In genomic region chr13:90851795-90852194, GRCm38 (mm10) we compare ENCODE assay signal across 22 mouse cellular contexts. TPM values are rescaled to one million over a fixed set of nuclear protein-coding genes. Genes with fewer than 3 reads are reported as not detected.
DNase-seq lines count a peak whose midpoint lies in the region; ATAC-seq and TF ChIP-seq lines count a peak whose summit lies in the region.
"Had no signal": no experiment of that assay in that cellular context is flagged by ENCODE, and none has a peak within 500 bp of the region (broad histone marks: within the 10 kb centered on the region; RNA-seq: fewer than 3 reads in every experiment).

No protein-coding gene starts in this region.

- no peak for TF ChIP-seq POLR2A in heart, adult 2 months (IDR thresholded peaks at IDR 0.05; ENCODE audit: insufficient read depth, low read depth, low read length)
- no peak for TF ChIP-seq POLR2A in small intestine, adult 2 months (IDR thresholded peaks at IDR 0.05; ENCODE audit: low read depth, low read length)
- TF ChIP-seq POLR2A in cerebellum, adult 2 months (IDR thresholded peaks at IDR 0.05; ENCODE audit: borderline replicate concordance, insufficient read depth, low read length) = no peak

- H3K4me2 ChIP-seq in intestine, embryonic 16.5 days (ENCODE audit: low read depth, low read length) = no peak overlapping the region
- H3K4me2 ChIP-seq: embryonic facial prominence, embryonic 12.5 days; forebrain, embryonic 13.5 days; forebrain, embryonic 15.5 days had no signal

- peak; percentile 65 for ATAC-seq in intestine, embryonic 16.5 days
- ATAC-seq: CD4-positive, CD25-positive, alpha-beta regulatory T cell, adult 4 months; forebrain, embryonic 13.5 days; forebrain, postnatal 0 days had no signal

- intact Hi-C loops in heart, adult 2 months (cut with DNase I) = no loop called here

- no peaks in the 10 kb centered on the region for H3K4me1 ChIP-seq in heart, embryonic 10.5 days
- no peaks in the 10 kb centered on the region for H3K4me1 ChIP-seq in heart, adult 2 months (ENCODE audit: control insufficient read depth, insufficient read depth, low read length)
- no peaks in the 10 kb centered on the region for H3K4me1 ChIP-seq in intestine, embryonic 16.5 days (ENCODE audit: control insufficient read depth, insufficient read depth, low read length)
- H3K4me1 ChIP-seq in small intestine, adult 2 months (ENCODE audit: control insufficient read depth, insufficient read depth, insufficient read length, low read length) = peaks cover 11% of the 10 kb centered on the region; the same call in 1 of the 2 replicates
- no peaks in the 10 kb centered on the region for H3K4me1 ChIP-seq in cerebellum, adult 2 months (ENCODE audit: control insufficient read depth, insufficient read depth, low read length)
- H3K4me1 ChIP-seq: forebrain, embryonic 13.5 days; forebrain, embryonic 15.5 days had no signal

- no peak for TF ChIP-seq EP300 in heart, adult 2 months (IDR thresholded peaks at IDR 0.05; ENCODE audit: insufficient read depth, low read depth, low read length)

- no peak overlapping the region for H3K27ac ChIP-seq in heart, embryonic 10.5 days
- H3K27ac ChIP-seq in heart, adult 2 months = no peak overlapping the region
- no peak overlapping the region for H3K27ac ChIP-seq in intestine, embryonic 16.5 days (ENCODE audit: low read length)
- peak overlapping the region; percentile 16; the same call in 1 of the 2 replicates for H3K27ac ChIP-seq in small intestine, adult 2 months (ENCODE audit: insufficient read depth, low read depth, low read length)
- no peak overlapping the region for H3K27ac ChIP-seq in cerebellum, adult 2 months (ENCODE audit: insufficient read depth, low read length)
- H3K27ac ChIP-seq: embryonic facial prominence, embryonic 10.5 days; embryonic facial prominence, embryonic 12.5 days; forebrain, embryonic 13.5 days; forebrain, embryonic 15.5 days had no signal

- 0 out of 2 replicates have a peak, but pooled peaks cover 4% of the 10 kb centered on the region for H3K9me3 ChIP-seq in heart, embryonic 10.5 days
- H3K9me3 ChIP-seq in intestine, embryonic 16.5 days (ENCODE audit: control insufficient read depth, low read length) = 0 out of 2 replicates have a peak, but pooled peaks cover 3% of the 10 kb centered on the region
- H3K9me3 ChIP-seq: embryonic facial prominence, embryonic 10.5 days; embryonic facial prominence, embryonic 12.5 days; forebrain, embryonic 13.5 days; forebrain, embryonic 15.5 days had no signal

- no peaks in the 10 kb centered on the region for H3K36me3 ChIP-seq in heart, embryonic 10.5 days
- no peaks in the 10 kb centered on the region for H3K36me3 ChIP-seq in heart, adult 2 months (ENCODE audit: control insufficient read depth, insufficient read depth, low read length)
- H3K36me3 ChIP-seq in intestine, embryonic 16.5 days (ENCODE audit: control insufficient read depth, insufficient read depth, low read length) = no peaks in the 10 kb centered on the region
- H3K36me3 ChIP-seq in small intestine, adult 2 months (ENCODE audit: control insufficient read depth, insufficient read depth, low read length) = no peaks in the 10 kb centered on the region
- H3K36me3 ChIP-seq: embryonic facial prominence, embryonic 10.5 days; embryonic facial prominence, embryonic 12.5 days; forebrain, embryonic 15.5 days had no signal

- WGBS in heart, embryonic 10.5 days = 55% methylated on average over 4 of the region's 4 CpGs
- WGBS in heart, adult 2 months = 65% methylated on average over 4 of the region's 4 CpGs
- 70% methylated on average over 4 of the region's 4 CpGs for WGBS in intestine, embryonic 16.5 days
- 24% methylated on average over 4 of the region's 4 CpGs for WGBS in small intestine, adult 2 months
- 94% methylated on average over 4 of the region's 4 CpGs for WGBS in cerebellum, adult 2 months

- no peak overlapping the region for H3K9ac ChIP-seq in heart, adult 2 months (ENCODE audit: low read depth, low read length)
- no peak overlapping the region for H3K9ac ChIP-seq in intestine, embryonic 16.5 days (ENCODE audit: low read depth, low read length)
- H3K9ac ChIP-seq: embryonic facial prominence, embryonic 12.5 days; forebrain, embryonic 13.5 days; forebrain, embryonic 15.5 days; forebrain, postnatal 0 days had no signal

- H3K27me3 ChIP-seq in heart, embryonic 10.5 days (ENCODE audit: insufficient read depth, poor library complexity, severe bottlenecking) = no peaks in the 10 kb centered on the region
- H3K27me3 ChIP-seq in heart, adult 2 months (ENCODE audit: control insufficient read depth, insufficient read depth, low read length) = no peaks in the 10 kb centered on the region
- no peaks in the 10 kb centered on the region for H3K27me3 ChIP-seq in intestine, embryonic 16.5 days (replicated peaks; ENCODE audit: control insufficient read depth, insufficient read depth, low read length)
- no peaks in the 10 kb centered on the region for H3K27me3 ChIP-seq in small intestine, adult 2 months (ENCODE audit: control insufficient read depth, insufficient read depth, low read length)
- no peaks in the 10 kb centered on the region for H3K27me3 ChIP-seq in cerebellum, adult 2 months (ENCODE audit: control insufficient read depth, insufficient read depth, low read length)
- H3K27me3 ChIP-seq: embryonic facial prominence, embryonic 12.5 days; forebrain, embryonic 13.5 days; forebrain, embryonic 15.5 days had no signal

- H3K4me3 ChIP-seq in heart, embryonic 10.5 days = no peak overlapping the region
- no peak overlapping the region for H3K4me3 ChIP-seq in heart, adult 2 months
- no peak overlapping the region for H3K4me3 ChIP-seq in intestine, embryonic 16.5 days (ENCODE audit: low read length)
- H3K4me3 ChIP-seq in small intestine, adult 2 months (ENCODE audit: low read depth, low read length) = no peak overlapping the region
- no peak overlapping the region for H3K4me3 ChIP-seq in cerebellum, adult 2 months (replicated peaks; ENCODE audit: insufficient read depth, low read depth, low read length)
- H3K4me3 ChIP-seq: embryonic facial prominence, embryonic 10.5 days; embryonic facial prominence, embryonic 12.5 days; forebrain, embryonic 13.5 days; forebrain, embryonic 15.5 days had no signal

- no peaks in the 10 kb centered on the region for H3K79me2 ChIP-seq in heart, adult 2 months (replicated peaks; ENCODE audit: control insufficient read depth, insufficient read depth, low read length)

- no peak for TF ChIP-seq CTCF in heart, adult 2 months (IDR thresholded peaks at IDR 0.05)
- TF ChIP-seq CTCF in small intestine, adult 2 months (IDR thresholded peaks at IDR 0.05; ENCODE audit: extremely low read depth, insufficient read length, insufficient replicate concordance, low read depth, low read length) = no peak
- TF ChIP-seq CTCF in cerebellum, adult 2 months (IDR thresholded peaks at IDR 0.05; ENCODE audit: borderline replicate concordance, insufficient read depth, low read depth, low read length) = no peak

- peak; percentile 11 for DNase-seq in heart, embryonic 10.5 days (ENCODE audit: low spot score)
- no peak for DNase-seq in heart, adult 2 months
- no peak for DNase-seq in cerebellum, adult 2 months
- no peak for DNase-seq in lung, postnatal 14 days
- DNase-seq: adrenal gland, adult 2 months; adrenal gland, postnatal 10 days; adrenal gland, postnatal 25 days; B cell, adult 2 months; cerebellum, adult 11 months; cerebellum, adult 18-20 months; cerebellum, adult 9-10 months; cerebellum, postnatal 10 days; cerebellum, postnatal 25 days; forebrain, postnatal 0 days had no signal

RNA-seq across cellular contexts. Expression of gene Atp6ap1l, which starts 53.4 kb away (rescaled TPM):
- polyA plus RNA-seq in heart, embryonic 10.5 days (2016; fragmentation: Nextera tagmentation; extraction: Ambion mirVana) = 0.39 TPM in 1 of 2 replicates, not detected in the other
- 1 to 10 TPM in 1 of 2 experiments, under 1 TPM in 1; 0.57 to 1.0 TPM for total RNA-seq in heart, adult 2 months (2021)
- polyA plus RNA-seq in heart, adult 2 months (2012; rRNA removed) = 1.2 and 2.3 TPM in 2 replicates
- polyA plus RNA-seq in intestine, embryonic 16.5 days (2015; fragmentation: Nextera tagmentation; extraction: Ambion mirVana) = not detected in 2 replicates
- not detected in 2 replicates for polyA plus RNA-seq in small intestine, adult 2 months (2012; rRNA removed)
- 13.3 and 14.2 TPM in 2 replicates for polyA plus RNA-seq in cerebellum, adult 2 months (2012; rRNA removed)
- total RNA-seq: adrenal gland, adult 2 months; adrenal gland, postnatal 25 days; MEL had no signal
- polyA plus RNA-seq: adrenal gland, adult 2 months had no signal
